Mouse (Mus musculus) midbrain, embryonic 12.5 days (tissue): ENCODE data around the gene Gm17093. TPM values are rescaled to one million over a fixed set of nuclear protein-coding genes. Genes with fewer than 3 reads are reported as not detected.
"Not testable (repeated sequence)": the region's sequence is repeated elsewhere in the genome, so short reads cannot be mapped to it uniquely, and the experiment has no call there.

Experiments used
- ATAC-seq: fragments of 200-750 bp; cut with Nextera tagmentation; 2 replicates; pipeline ENCODE4 v1.8.0; 2017; ENCODE audit warnings: low read depth, moderate TSS enrichment, moderate library complexity; ENCODE audit not compliant: low FRiP score
- H3K27ac ChIP-seq: fragments of 300-500 bp; sonication (generic); replicated peaks from 2 replicates; pipeline ENCODE4 v1.5.1; 2016; ENCODE audit warnings: mild to moderate bottlenecking
- H3K27me3 ChIP-seq: fragments of 300-500 bp; sonication (generic); 2 replicates; pipeline ENCODE4 v1.6.1; 2016; ENCODE audit warnings: mild to moderate bottlenecking
- H3K36me3 ChIP-seq: fragments of 300-500 bp; sonication (generic); 2 replicates; pipeline ENCODE4 v1.6.1; 2016
- H3K4me1 ChIP-seq: fragments of 300-500 bp; sonication (generic); 2 replicates; pipeline ENCODE4 v1.6.1; 2016
- H3K4me2 ChIP-seq: fragments of 300-500 bp; sonication (generic); replicated peaks from 2 replicates; pipeline ENCODE4 v1.6.1; 2016; ENCODE audit warnings: mild to moderate bottlenecking, moderate library complexity
- H3K4me3 ChIP-seq: fragments of 300-500 bp; sonication (generic); 2 replicates; pipeline ENCODE4 v1.5.1; 2016; ENCODE audit warnings: mild to moderate bottlenecking
- H3K9ac ChIP-seq: fragments of 300-500 bp; sonication (generic); replicated peaks from 2 replicates; pipeline ENCODE4 v1.6.1; 2016; ENCODE audit warnings: mild to moderate bottlenecking, moderate library complexity
- H3K9me3 ChIP-seq: fragments of 300-500 bp; sonication (generic); 2 replicates; pipeline ENCODE4 v1.6.1; 2016; ENCODE audit warnings: mild to moderate bottlenecking
- WGBS: fragments of 180-500 bp; shearing (Covaris S2); methylation state at CpG from one replicate; pipeline ENCODE4 v1.1.7; 2016; 5-methylcytosine and 5-hydroxymethylcytosine counted together
- polyA plus RNA-seq: library from polyadenylated mRNA; unstranded; fragments of >200 nt; fragmentation: Nextera tagmentation; extraction: Ambion mirVana; gene quantifications from 2 replicates; pipeline ENCODE4 v1.2.1, GENCODE M21; 2016

Gene Gm17093
- not detected in 2 replicates for polyA plus RNA-seq

DNA sequence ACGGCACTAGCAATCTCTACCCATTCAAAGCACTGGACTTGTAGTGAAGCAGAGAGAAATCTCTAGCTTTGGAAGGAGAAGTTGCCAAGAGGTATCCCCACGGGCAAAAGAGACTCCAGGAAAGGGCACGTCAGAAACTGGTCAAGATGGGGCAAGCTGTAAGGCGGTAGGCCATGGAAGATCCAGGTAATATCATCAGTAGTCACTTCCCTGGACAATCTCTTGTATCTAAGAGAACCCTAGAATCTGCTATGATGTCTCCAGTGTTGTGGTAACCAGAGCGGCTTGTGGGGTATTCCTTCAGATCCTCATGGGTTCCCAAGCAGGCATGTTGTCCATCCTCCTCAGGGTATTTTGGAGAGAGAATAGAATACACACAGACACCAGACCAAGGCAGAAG, at the start of gene Gm17093:
TSS of gene Gm17093 (plus strand) at position 301 of the 400 bp plus-strand sequence.
- 83% methylated on average over 5 of the region's 5 CpGs for WGBS
- not testable (repeated sequence) for H3K36me3 ChIP-seq, ATAC-seq, H3K4me2 ChIP-seq, H3K4me3 ChIP-seq, H3K27me3 ChIP-seq, H3K4me1 ChIP-seq, H3K9me3 ChIP-seq, H3K9ac ChIP-seq, H3K27ac ChIP-seq

GRCm38 (mm10) chr14:44492163-44492562, 25.9 kb upstream of the Gm17093 start, which contains the start of gene BC061237:
BC061237 (plus strand) TSS chr14:44492463.
- not testable (repeated sequence) for H3K4me1 ChIP-seq, H3K36me3 ChIP-seq, H3K4me3 ChIP-seq, H3K9me3 ChIP-seq, H3K27ac ChIP-seq, H3K9ac ChIP-seq, H3K4me2 ChIP-seq, ATAC-seq, H3K27me3 ChIP-seq
- 89% methylated on average over 1 of the region's 1 CpGs for WGBS

GRCm38 (mm10) chr14:44547961-44548360, 29.9 kb downstream of the Gm17093 start:
- not testable (repeated sequence) for H3K36me3 ChIP-seq, H3K4me1 ChIP-seq, ATAC-seq, H3K4me3 ChIP-seq, H3K27me3 ChIP-seq, H3K4me2 ChIP-seq, H3K27ac ChIP-seq, H3K9ac ChIP-seq, H3K9me3 ChIP-seq
- WGBS: 88% methylated on average over 5 of the region's 5 CpGs

Other genes with a start within 250 kb of the Gm17093 start
- not detected in 2 replicates for gene Gm8220, start 232.7 kb upstream of the Gm17093 start, polyA plus RNA-seq
- gene Gm5930, start 179.7 kb upstream of the Gm17093 start, polyA plus RNA-seq: not detected in 2 replicates
- gene Gm8229, start 152.9 kb upstream of the Gm17093 start, polyA plus RNA-seq: not detected in 2 replicates
- not detected in 2 replicates for gene Gm3371, start 107.6 kb upstream of the Gm17093 start, polyA plus RNA-seq
- not detected in 2 replicates for gene Gm8232, start 84.6 kb upstream of the Gm17093 start, polyA plus RNA-seq
- not detected in 2 replicates for gene BC061237, start 25.8 kb upstream of the Gm17093 start, polyA plus RNA-seq
- not detected in 2 replicates for gene Gm8247, start 64.9 kb downstream of the Gm17093 start, polyA plus RNA-seq
- not detected in 2 replicates for gene Gm5624, start 109.7 kb downstream of the Gm17093 start, polyA plus RNA-seq
- not detected in 2 replicates for gene Gm8257, start 188.2 kb downstream of the Gm17093 start, polyA plus RNA-seq
- not detected in 2 replicates for gene Gm8267, start 232.1 kb downstream of the Gm17093 start, polyA plus RNA-seq